8 mouse cellular contexts compared by ENCODE assay signal in genomic region chr5:135185596-135185995, GRCm38 (mm10). TPM values are rescaled to one million over a fixed set of nuclear protein-coding genes. Genes with fewer than 3 reads are reported as not detected.
DNase-seq lines count a peak whose midpoint lies in the region; ATAC-seq lines count a peak whose summit lies in the region.

No protein-coding gene starts in this region.

- H3K4me2 ChIP-seq in midbrain, embryonic 11.5 days, result no peak overlapping the region
- H3K4me2 ChIP-seq in embryonic facial prominence, embryonic 15.5 days (replicated peaks), result no peak overlapping the region

- 34% methylated on average over 3 of the region's 3 CpGs for WGBS in midbrain, embryonic 10.5 days
- WGBS in midbrain, embryonic 11.5 days, result 30% methylated on average over 3 of the region's 3 CpGs
- 35% methylated on average over 3 of the region's 3 CpGs for WGBS in embryonic facial prominence, embryonic 15.5 days

- no peak for ATAC-seq in midbrain, embryonic 11.5 days (ENCODE audit: low FRiP score)
- ATAC-seq in embryonic facial prominence, embryonic 15.5 days (ENCODE audit: insufficient number of reproducible peaks, low FRiP score, low TSS enrichment, low read depth), result no peak
- ATAC-seq in monocyte, adult 5-6 weeks (replicated peaks; ENCODE audit: insufficient number of reproducible peaks, low FRiP score, low TSS enrichment, poor library complexity, severe bottlenecking), result no peak

- intact Hi-C loops in left cerebral cortex, postnatal 14 days (cut with DNase I), result loop anchor here (5.0 kb wide), 1 partner anchor 173 kb away; no protein-coding TSS in a partner anchor

- H3K9me3 ChIP-seq in midbrain, embryonic 10.5 days (replicated peaks), result peaks cover 10% of the 10 kb centered on the region; the same call in 1 of the 2 replicates
- H3K9me3 ChIP-seq in midbrain, embryonic 11.5 days (ENCODE audit: control insufficient read depth, low read length), result peaks cover 2% of the 10 kb centered on the region; the same call in 1 of the 2 replicates
- no peaks in the 10 kb centered on the region for H3K9me3 ChIP-seq in embryonic facial prominence, embryonic 15.5 days (replicated peaks)

- peaks cover 30% of the 10 kb centered on the region for H3K4me1 ChIP-seq in midbrain, embryonic 10.5 days
- peaks cover 21% of the 10 kb centered on the region for H3K4me1 ChIP-seq in midbrain, embryonic 11.5 days (ENCODE audit: control insufficient read depth, insufficient read depth, low read length)
- H3K4me1 ChIP-seq in embryonic facial prominence, embryonic 15.5 days, result peaks cover 17% of the 10 kb centered on the region

- H3K36me3 ChIP-seq in midbrain, embryonic 10.5 days, result peaks cover 49% of the 10 kb centered on the region
- peaks cover 10% of the 10 kb centered on the region for H3K36me3 ChIP-seq in midbrain, embryonic 11.5 days (ENCODE audit: control insufficient read depth, insufficient read depth, low read length)
- peaks cover 17% of the 10 kb centered on the region for H3K36me3 ChIP-seq in embryonic facial prominence, embryonic 15.5 days

- H3K27ac ChIP-seq in midbrain, embryonic 10.5 days (replicated peaks), result peak overlapping the region; percentile 99; the same call in 1 of the 2 replicates
- no peak overlapping the region for H3K27ac ChIP-seq in midbrain, embryonic 11.5 days (ENCODE audit: low read depth, low read length)
- H3K27ac ChIP-seq in embryonic facial prominence, embryonic 15.5 days (replicated peaks), result peak overlapping the region; percentile 55; the same call in 1 of the 2 replicates

- H3K9ac ChIP-seq in midbrain, embryonic 11.5 days (ENCODE audit: low read length), result no peak overlapping the region
- no peak overlapping the region for H3K9ac ChIP-seq in embryonic facial prominence, embryonic 15.5 days

- no peak overlapping the region for H3K4me3 ChIP-seq in midbrain, embryonic 10.5 days
- no peak overlapping the region for H3K4me3 ChIP-seq in midbrain, embryonic 11.5 days (ENCODE audit: low read depth, low read length)
- H3K4me3 ChIP-seq in embryonic facial prominence, embryonic 15.5 days (replicated peaks), result no peak overlapping the region

- peak; percentile 73 for DNase-seq in cerebellum, adult 9-10 months
- DNase-seq in cerebellum, adult 11 months, result no peak
- DNase-seq in midbrain, embryonic 10.5 days (ENCODE audit: low spot score), result no peak
- DNase-seq in midbrain, embryonic 11.5 days (ENCODE audit: low spot score, missing footprints), result no peak
- peak; percentile 55 for DNase-seq in retina, postnatal 1 day
- no peak for DNase-seq in left cerebral cortex, postnatal 14 days (ENCODE audit: low spot score in 2 of 2)

- H3K27me3 ChIP-seq in midbrain, embryonic 10.5 days (ENCODE audit: low read depth, poor library complexity, severe bottlenecking), result no peaks in the 10 kb centered on the region
- H3K27me3 ChIP-seq in midbrain, embryonic 11.5 days (ENCODE audit: control insufficient read depth, insufficient read depth, low read length), result no peaks in the 10 kb centered on the region
- no peaks in the 10 kb centered on the region for H3K27me3 ChIP-seq in embryonic facial prominence, embryonic 15.5 days

RNA-seq across cellular contexts. Expression of gene Baz1b, which starts 1.5 kb away (rescaled TPM):
- polyA plus RNA-seq in midbrain, embryonic 10.5 days (2016; fragmentation: Nextera tagmentation; extraction: Ambion mirVana), result 49.3 and 51.5 TPM in 2 replicates
- 57.7 and 60.6 TPM in 2 replicates for polyA plus RNA-seq in midbrain, embryonic 11.5 days (2014; fragmentation: Nextera tagmentation; extraction: Ambion mirVana)
- polyA plus RNA-seq in embryonic facial prominence, embryonic 15.5 days (2015; fragmentation: Nextera tagmentation; extraction: Ambion mirVana), result 36.2 and 42.4 TPM in 2 replicates
- 10 to 100 TPM; 51.9 to 55.1 TPM for total RNA-seq in left cerebral cortex, postnatal 14 days (2021)
- 100 to 162 TPM (median 112 TPM) in 3 replicates for total RNA-seq in monocyte, adult 5-6 weeks (2017)

RNA-seq across cellular contexts. Expression of gene Bcl7b, which starts 17.5 kb away (rescaled TPM):
- polyA plus RNA-seq in midbrain, embryonic 10.5 days (2016; fragmentation: Nextera tagmentation; extraction: Ambion mirVana), result 49.4 and 49.5 TPM in 2 replicates
- 39.2 and 42.6 TPM in 2 replicates for polyA plus RNA-seq in midbrain, embryonic 11.5 days (2014; fragmentation: Nextera tagmentation; extraction: Ambion mirVana)
- polyA plus RNA-seq in embryonic facial prominence, embryonic 15.5 days (2015; fragmentation: Nextera tagmentation; extraction: Ambion mirVana), result 48.9 and 51.2 TPM in 2 replicates
- total RNA-seq in left cerebral cortex, postnatal 14 days (2021), result 10 to 100 TPM; 41.5 to 44.9 TPM
- 52.4 to 63.3 TPM (median 53.1 TPM) in 3 replicates for total RNA-seq in monocyte, adult 5-6 weeks (2017)

RNA-seq across cellular contexts. Expression of gene Tbl2, which starts 36.1 kb away (rescaled TPM):
- polyA plus RNA-seq in midbrain, embryonic 10.5 days (2016; fragmentation: Nextera tagmentation; extraction: Ambion mirVana), result 23.6 and 25.8 TPM in 2 replicates
- 20.1 and 21.2 TPM in 2 replicates for polyA plus RNA-seq in midbrain, embryonic 11.5 days (2014; fragmentation: Nextera tagmentation; extraction: Ambion mirVana)
- 25.9 and 28.3 TPM in 2 replicates for polyA plus RNA-seq in embryonic facial prominence, embryonic 15.5 days (2015; fragmentation: Nextera tagmentation; extraction: Ambion mirVana)
- total RNA-seq in left cerebral cortex, postnatal 14 days (2021), result 10 to 100 TPM; 28.1 to 28.2 TPM
- total RNA-seq in monocyte, adult 5-6 weeks (2017), result 4.3 to 9.9 TPM (median 9.6 TPM) in 3 replicates

Comparison
In these comparisons a context has a peak if more than half of its experiments do, and no peak if none do; other contexts are left out.
1. DNase-seq: peak in cerebellum, adult 9-10 months (single experiment) and retina, postnatal 1 day (single experiment); none in cerebellum, adult 11 months (single experiment), midbrain, embryonic 10.5 days (single experiment), midbrain, embryonic 11.5 days (single experiment) and left cerebral cortex, postnatal 14 days (0 of 2).